Mouse (Mus musculus): ENCODE results near the gene Ssc5d. TPM values are rescaled to one million over a fixed set of nuclear protein-coding genes. Genes with fewer than 3 reads are reported as not detected.

The Ssc5d gene
- total and polyA plus RNA-seq, 3 experiments = 0.09 to 1.6 (median 0.30) TPM

- no peak for DNase-seq (ENCODE audit: extremely low read depth)
- Histone ChIP-seq H3K4me2 (ENCODE audit: insufficient read depth, low read depth, poor library complexity, severe bottlenecking) (no peak overlapping the region), H3K79me2 (replicated peaks; ENCODE audit: control insufficient read depth, extremely low read depth, insufficient read depth, poor library complexity, severe bottlenecking) (no peaks in the 10 kb centered on the region), H3K4me3 (replicated peaks in 1 of 3; ENCODE audit: low read depth in 2 of 3, low read length in 2 of 3, poor library complexity in 1 of 3) (no peak overlapping the region), H3K9ac (ENCODE audit: insufficient read depth, low read depth) (no peak overlapping the region), H3K36me3 (replicated peaks in 1 of 2; ENCODE audit: control insufficient read depth in 1 of 2, insufficient read depth in 1 of 2, low read length in 1 of 2) (no peaks in the 10 kb centered on the region), H3K4me1 (ENCODE audit: control insufficient read depth in 1 of 2, insufficient read depth in 2 of 2) (no peaks in the 10 kb centered on the region), H3K27ac (ENCODE audit: insufficient read depth, low read depth) (no peak overlapping the region), H3K27me3 (replicated peaks) (no peaks in the 10 kb centered on the region), H3K9me3 (replicated peaks; ENCODE audit: low read length) (peaks cover 2% of the 10 kb centered on the region)
- dilution Hi-C loops (cut with MboI; ENCODE audit: extremely low pct_ligation_motif_present, extremely low pct_unique_long_range_greater_than_20kb, low sequenced_read_pairs) = no loop called here
- TF ChIP-seq SMC3 (IDR thresholded peaks at IDR 0.05; ENCODE audit: low read depth, low read length) (no peak), MAX (IDR thresholded peaks at IDR 0.05; ENCODE audit: low read length) (no peak), JUN (IDR thresholded peaks at IDR 0.05; ENCODE audit: insufficient read depth, low read depth, low read length) (no peak), EP300 (IDR thresholded peaks at IDR 0.05; ENCODE audit: low read length) (no peak), GABPA (IDR thresholded peaks at IDR 0.05; ENCODE audit: insufficient replicate concordance, low read depth, low read length) (no peak), MAFK (IDR thresholded peaks at IDR 0.05; ENCODE audit: insufficient replicate concordance, low read length) (no peak), CTCF (conservative IDR thresholded peaks at IDR 0.05 in 1 of 2, IDR thresholded peaks at IDR 0.05 in 1 of 2; ENCODE audit: low read depth in 2 of 2, low read length in 2 of 2) (no peak), USF1 (IDR thresholded peaks at IDR 0.05; ENCODE audit: low read depth, low read length) (no peak), TCF12 (IDR thresholded peaks at IDR 0.05; ENCODE audit: low read depth, low read length) (no peak), ELF1 (IDR thresholded peaks at IDR 0.05; ENCODE audit: low read depth, low read length) (no peak)
- in situ Hi-C loops (cut with MboI; ENCODE audit: low pct_ligation_motif_present, low pct_unique_long_range_greater_than_20kb, low sequenced_read_pairs) = no loop called here
Observed at GRCm38 (mm10) chr7:4953815-4954445, 28.3 kb downstream of the Ssc5d start.

DNA sequence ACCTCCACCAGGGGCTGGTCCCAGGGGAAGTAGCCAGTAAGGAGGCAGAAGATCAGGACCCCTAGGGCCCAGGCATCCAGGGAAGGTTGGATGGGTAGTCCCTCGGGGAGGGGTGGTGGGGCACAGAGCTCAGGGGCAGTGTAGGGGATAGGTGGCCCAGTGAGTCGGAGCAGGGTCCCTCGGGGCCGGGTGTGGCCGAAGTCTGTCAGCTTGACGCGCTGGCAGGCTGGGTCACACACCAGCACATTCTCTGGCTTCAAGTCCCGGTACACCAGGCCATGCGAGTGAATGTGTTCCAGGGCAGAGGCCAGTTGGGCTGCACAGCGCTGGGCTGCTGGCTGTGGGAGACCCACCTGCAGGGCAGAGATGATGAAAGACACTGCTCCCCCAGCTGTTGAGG, 31.8 kb downstream of the Ssc5d start:
- dilution Hi-C loops (cut with MboI; ENCODE audit: extremely low pct_ligation_motif_present, extremely low pct_unique_long_range_greater_than_20kb, low sequenced_read_pairs) (no loop called here), in situ Hi-C loops (cut with MboI; ENCODE audit: low pct_ligation_motif_present, low pct_unique_long_range_greater_than_20kb, low sequenced_read_pairs) (no loop called here)

GRCm38 (mm10) chr7:4963527-4963926, 37.9 kb downstream of the Ssc5d start:
- no peak overlapping the region for H3K9ac ChIP-seq (ENCODE audit: insufficient read depth, low read depth)
- in situ Hi-C loops (cut with MboI; ENCODE audit: low pct_ligation_motif_present, low pct_unique_long_range_greater_than_20kb, low sequenced_read_pairs) (no loop called here), dilution Hi-C loops (cut with MboI; ENCODE audit: extremely low pct_ligation_motif_present, extremely low pct_unique_long_range_greater_than_20kb, low sequenced_read_pairs) (no loop called here)
- no peaks in the 10 kb centered on the region for H3K36me3 ChIP-seq (replicated peaks in 1 of 2; ENCODE audit: control insufficient read depth in 1 of 2, insufficient read depth in 1 of 2, low read length in 1 of 2)
- DNase-seq (ENCODE audit: extremely low read depth) = no peak
- no peak overlapping the region for H3K4me3 ChIP-seq (replicated peaks in 1 of 3; ENCODE audit: low read depth in 2 of 3, low read length in 2 of 3, poor library complexity in 1 of 3)
- TF ChIP-seq E2F4 (IDR thresholded peaks at IDR 0.05; ENCODE audit: insufficient replicate concordance, low read depth, low read length) (no peak), CTCF (conservative IDR thresholded peaks at IDR 0.05 in 1 of 2, IDR thresholded peaks at IDR 0.05 in 1 of 2; ENCODE audit: low read depth in 2 of 2, low read length in 2 of 2) (peak in 1 of 2 experiments; percentile 27; a peak in 1 of 4 replicates), MAZ (IDR thresholded peaks at IDR 0.05; ENCODE audit: low read depth, low read length) (peak; percentile 37; the same call in 1 of the 2 replicates)
- H3K9me3 ChIP-seq (replicated peaks; ENCODE audit: low read length) = no peaks in the 10 kb centered on the region
- H3K4me1 ChIP-seq (ENCODE audit: control insufficient read depth in 1 of 2, insufficient read depth in 2 of 2) = peaks cover 0 to 4% of the 10 kb centered on the region in 2 experiments; a peak in 1 of 4 replicates
- H3K27ac ChIP-seq (ENCODE audit: insufficient read depth, low read depth) = no peak overlapping the region
- H3K27me3 ChIP-seq (replicated peaks) = peaks cover 50% of the 10 kb centered on the region
- H3K79me2 ChIP-seq (replicated peaks; ENCODE audit: control insufficient read depth, extremely low read depth, insufficient read depth, poor library complexity, severe bottlenecking) = no peaks in the 10 kb centered on the region
- H3K4me2 ChIP-seq (ENCODE audit: insufficient read depth, low read depth, poor library complexity, severe bottlenecking) = no peak overlapping the region

More for the DNA sequence above, 31.8 kb downstream of the Ssc5d start:
- peaks cover 2% of the 10 kb centered on the region for H3K9me3 ChIP-seq (replicated peaks; ENCODE audit: low read length)
- H3K27ac ChIP-seq (ENCODE audit: insufficient read depth, low read depth) = no peak overlapping the region
- DNase-seq (ENCODE audit: extremely low read depth) = no peak
- peaks cover 1% of the 10 kb centered on the region for H3K27me3 ChIP-seq (replicated peaks)
- no peaks in the 10 kb centered on the region for H3K4me1 ChIP-seq (ENCODE audit: control insufficient read depth in 1 of 2, insufficient read depth in 2 of 2)
- no peak overlapping the region for H3K9ac ChIP-seq (ENCODE audit: insufficient read depth, low read depth)
- TF ChIP-seq JUN (IDR thresholded peaks at IDR 0.05; ENCODE audit: insufficient read depth, low read depth, low read length) (no peak), E2F4 (IDR thresholded peaks at IDR 0.05; ENCODE audit: insufficient replicate concordance, low read depth, low read length) (no peak), ELF1 (IDR thresholded peaks at IDR 0.05; ENCODE audit: low read depth, low read length) (no peak), BHLHE40 (IDR thresholded peaks at IDR 0.05; ENCODE audit: low read depth, low read length) (no peak), NRF1 (IDR thresholded peaks at IDR 0.05; ENCODE audit: low read depth, low read length) (no peak), MAFK (IDR thresholded peaks at IDR 0.05; ENCODE audit: insufficient replicate concordance, low read length) (no peak), ETS1 (conservative IDR thresholded peaks at IDR 0.05; ENCODE audit: low read depth, low read length) (no peak), GABPA (IDR thresholded peaks at IDR 0.05; ENCODE audit: insufficient replicate concordance, low read depth, low read length) (no peak)
- H3K4me3 ChIP-seq (replicated peaks in 1 of 3; ENCODE audit: low read depth in 2 of 3, low read length in 2 of 3, poor library complexity in 1 of 3) = no peak overlapping the region
- H3K79me2 ChIP-seq (replicated peaks; ENCODE audit: control insufficient read depth, extremely low read depth, insufficient read depth, poor library complexity, severe bottlenecking) = no peaks in the 10 kb centered on the region
- H3K4me2 ChIP-seq (ENCODE audit: insufficient read depth, low read depth, poor library complexity, severe bottlenecking) = no peak overlapping the region
- no peaks in the 10 kb centered on the region for H3K36me3 ChIP-seq (replicated peaks in 1 of 2; ENCODE audit: control insufficient read depth in 1 of 2, insufficient read depth in 1 of 2, low read length in 1 of 2)
